Mouse (Mus musculus) bone marrow, adult 2 months (tissue): ENCODE data around the gene Syt1.

Source experiments
- CTCF ChIP-seq: fragments of 200-500 bp; IDR thresholded peaks from 2 replicates; pipeline ENCODE4 v1.5.1; 2011; ENCODE audit warnings: low read length, control low read depth; ENCODE audit not compliant: control insufficient read depth, insufficient read depth
- POLR2A ChIP-seq: fragments of 200-500 bp; IDR thresholded peaks from 2 replicates; pipeline ENCODE4 v1.6.1; 2011; ENCODE audit warnings: low read depth, mild to moderate bottlenecking, control low read depth, low read length, borderline replicate concordance; ENCODE audit not compliant: control insufficient read depth

GRCm38 (mm10) chr10:108699946-108700345, 310.8 kb downstream of the Syt1 start, which contains the start of gene Gm5136:
- TF ChIP-seq CTCF (no peak), POLR2A (no peak)
